ENCODE assay signal across 9 mouse cellular contexts in genomic region chr15:25445361-25446154, GRCm38 (mm10). TPM values are rescaled to one million over a fixed set of nuclear protein-coding genes. Genes with fewer than 3 reads are reported as not detected.
DNase-seq lines count a peak whose midpoint lies in the region; ATAC-seq and TF ChIP-seq lines count a peak whose summit lies in the region.
"Had no signal": no experiment of that assay in that cellular context is flagged by ENCODE, and none has a peak within 500 bp of the region (broad histone marks: within the 10 kb centered on the region; RNA-seq: fewer than 3 reads in every experiment).

No protein-coding gene starts in this region.

- H3K36me3 ChIP-seq in heart, embryonic 12.5 days: no peaks in the 10 kb centered on the region
- H3K36me3 ChIP-seq in forebrain, embryonic 11.5 days (ENCODE audit: control insufficient read depth, insufficient read depth, low read length): no peaks in the 10 kb centered on the region
- no peaks in the 10 kb centered on the region for H3K36me3 ChIP-seq in kidney, embryonic 15.5 days
- peaks cover 1% of the 10 kb centered on the region; the same call in 1 of the 2 replicates for H3K36me3 ChIP-seq in midbrain, postnatal 0 days (ENCODE audit: insufficient read depth, low read length)

- H3K9me3 ChIP-seq in heart, embryonic 12.5 days (replicated peaks): no peaks in the 10 kb centered on the region
- H3K9me3 ChIP-seq in forebrain, embryonic 11.5 days (ENCODE audit: control insufficient read depth, low read length): no peaks in the 10 kb centered on the region
- H3K9me3 ChIP-seq in kidney, embryonic 15.5 days (replicated peaks): no peaks in the 10 kb centered on the region
- no peaks in the 10 kb centered on the region for H3K9me3 ChIP-seq in midbrain, postnatal 0 days (ENCODE audit: low read length)

- H3K9ac ChIP-seq in heart, embryonic 12.5 days: peak overlapping the region; percentile 17; the same call in 1 of the 2 replicates
- H3K9ac ChIP-seq in forebrain, embryonic 11.5 days (ENCODE audit: low read length): no peak overlapping the region
- no peak overlapping the region for H3K9ac ChIP-seq in kidney, embryonic 15.5 days
- no peak overlapping the region for H3K9ac ChIP-seq in midbrain, postnatal 0 days (replicated peaks; ENCODE audit: low read length, poor library complexity, severe bottlenecking)

- DNase-seq in heart, postnatal 4 days: no peak
- peak; percentile 56 for DNase-seq in forebrain, embryonic 11.5 days (ENCODE audit: low spot score)
- no peak for DNase-seq in midbrain, postnatal 0 days (ENCODE audit: low spot score)
- DNase-seq in frontal cortex, postnatal 10 days (ENCODE audit: low spot score in 2 of 2): no peak
- no peak for DNase-seq in right cerebral cortex, postnatal 10 days (ENCODE audit: low spot score in 2 of 2)
- DNase-seq in layer of hippocampus, postnatal 25 days (ENCODE audit: extremely low spot score in 1 of 2, low spot score in 1 of 2): no peak
- DNase-seq: cerebellum, adult 18-20 months had no signal

- 0 out of 2 replicates have a peak, but pooled peaks have one; percentile 39 for ATAC-seq in heart, embryonic 12.5 days (ENCODE audit: insufficient number of reproducible peaks, low FRiP score)
- peak; percentile 28; the same call in 1 of the 2 replicates for ATAC-seq in forebrain, embryonic 11.5 days (replicated peaks; ENCODE audit: low FRiP score)
- ATAC-seq in kidney, embryonic 15.5 days (replicated peaks; ENCODE audit: low FRiP score): peak; percentile 47
- no peak for ATAC-seq in midbrain, postnatal 0 days (ENCODE audit: low FRiP score)

- peaks cover 19% of the 10 kb centered on the region for H3K27me3 ChIP-seq in heart, embryonic 12.5 days (replicated peaks)
- H3K27me3 ChIP-seq in forebrain, embryonic 11.5 days (ENCODE audit: control insufficient read depth, insufficient read depth, low read length): no peaks in the 10 kb centered on the region; the same call in none of the 2 replicates
- no peaks in the 10 kb centered on the region for H3K27me3 ChIP-seq in kidney, embryonic 15.5 days
- no peaks in the 10 kb centered on the region for H3K27me3 ChIP-seq in midbrain, postnatal 0 days (ENCODE audit: insufficient read depth, low read length)

- peak overlapping the region; percentile 61 for H3K4me2 ChIP-seq in heart, embryonic 12.5 days
- peak overlapping the region; percentile 40 for H3K4me2 ChIP-seq in forebrain, embryonic 11.5 days (ENCODE audit: low read depth, low read length, severe bottlenecking)
- peak overlapping the region; percentile 50 for H3K4me2 ChIP-seq in kidney, embryonic 15.5 days
- H3K4me2 ChIP-seq in midbrain, postnatal 0 days (ENCODE audit: low read depth, low read length, poor library complexity, severe bottlenecking): peak overlapping the region; percentile 30; the same call in 1 of the 2 replicates

- WGBS in heart, embryonic 12.5 days: 6% methylated on average over 17 of the region's 17 CpGs
- 7% methylated on average over 17 of the region's 17 CpGs for WGBS in forebrain, embryonic 11.5 days
- 7% methylated on average over 17 of the region's 17 CpGs for WGBS in kidney, embryonic 15.5 days
- WGBS in midbrain, postnatal 0 days: 8% methylated on average over 17 of the region's 17 CpGs

- H3K4me1 ChIP-seq in heart, embryonic 12.5 days (replicated peaks): peaks cover 5% of the 10 kb centered on the region
- H3K4me1 ChIP-seq in forebrain, embryonic 11.5 days (replicated peaks; ENCODE audit: control insufficient read depth, insufficient read depth, low read length): 0 out of 2 replicates have a peak, but pooled peaks cover 2% of the 10 kb centered on the region
- peaks cover 51% of the 10 kb centered on the region for H3K4me1 ChIP-seq in kidney, embryonic 15.5 days
- no peaks in the 10 kb centered on the region; the same call in 1 of the 2 replicates for H3K4me1 ChIP-seq in midbrain, postnatal 0 days (ENCODE audit: insufficient read depth, low read length)

- no peak overlapping the region for H3K27ac ChIP-seq in heart, embryonic 12.5 days (ENCODE audit: poor library complexity, severe bottlenecking)
- H3K27ac ChIP-seq in forebrain, embryonic 11.5 days (ENCODE audit: low read depth, low read length): no peak overlapping the region
- H3K27ac ChIP-seq in kidney, embryonic 15.5 days: peak overlapping the region; percentile 1
- no peak overlapping the region for H3K27ac ChIP-seq in midbrain, postnatal 0 days (ENCODE audit: low read depth, low read length)

- H3K4me3 ChIP-seq in heart, embryonic 12.5 days: peak overlapping the region; percentile 22
- no peak overlapping the region for H3K4me3 ChIP-seq in forebrain, embryonic 11.5 days (ENCODE audit: low read depth, low read length)
- H3K4me3 ChIP-seq in kidney, embryonic 15.5 days (replicated peaks): 0 out of 2 replicates have a peak overlapping the region, but pooled peaks have one; percentile 0
- 0 out of 2 replicates have a peak overlapping the region, but pooled peaks have one; percentile 6 for H3K4me3 ChIP-seq in midbrain, postnatal 0 days (ENCODE audit: low read depth, low read length)

- TF ChIP-seq CTCF in midbrain, postnatal 0 days (IDR thresholded peaks at IDR 0.05): no peak

RNA-seq across cellular contexts. Expression of gene Basp1, which starts 32.0 kb away (rescaled TPM):
- polyA plus RNA-seq in heart, embryonic 12.5 days (2016; fragmentation: Nextera tagmentation; extraction: Ambion mirVana): 18.4 and 18.6 TPM in 2 replicates
- total RNA-seq in heart, postnatal 4 days (2021): 10 to 100 TPM; 13.7 to 15.5 TPM
- 139 and 181 TPM in 2 replicates for polyA plus RNA-seq in forebrain, embryonic 11.5 days (2014; fragmentation: Nextera tagmentation; extraction: Ambion mirVana)
- polyA plus RNA-seq in kidney, embryonic 15.5 days (2015; fragmentation: Nextera tagmentation; extraction: Ambion mirVana): 26.1 and 29.5 TPM in 2 replicates
- 1,178 and 1,429 TPM in 2 replicates for total RNA-seq in midbrain, postnatal 0 days (2014; rRNA removed)
- 480 and 547 TPM in 2 replicates for polyA plus RNA-seq in midbrain, postnatal 0 days (2015; fragmentation: Nextera tagmentation; extraction: Ambion mirVana)
- total RNA-seq in layer of hippocampus, postnatal 25 days (2021): 100 to 1,000 TPM; 666 to 703 TPM
